8 mouse cellular contexts compared by ENCODE assay signal in genomic region chr8:125253505-125254180, GRCm38 (mm10).
DNase-seq lines count a peak whose midpoint lies in the region; ATAC-seq and TF ChIP-seq lines count a peak whose summit lies in the region.

No protein-coding gene starts in this region.

- intact Hi-C loops in left cerebral cortex, postnatal 4 days (cut with DNase I), result no loop called here

- 42% methylated on average over 10 of the region's 10 CpGs for WGBS in spleen, adult 2 months
- WGBS in embryonic facial prominence, embryonic 14.5 days, result 34% methylated on average over 10 of the region's 10 CpGs
- 48% methylated on average over 10 of the region's 10 CpGs for WGBS in limb, embryonic 12.5 days
- 19% methylated on average over 10 of the region's 10 CpGs for WGBS in midbrain, embryonic 13.5 days

- no peak for TF ChIP-seq CTCF in spleen, adult 2 months (IDR thresholded peaks at IDR 0.05; ENCODE audit: extremely low read depth, insufficient read depth, insufficient read length, insufficient replicate concordance)

- H3K36me3 ChIP-seq in spleen, adult 2 months (ENCODE audit: control insufficient read depth, insufficient read depth, low read length), result no peaks in the 10 kb centered on the region
- no peaks in the 10 kb centered on the region for H3K36me3 ChIP-seq in embryonic facial prominence, embryonic 14.5 days (ENCODE audit: control insufficient read depth, insufficient read depth, low read length)
- H3K36me3 ChIP-seq in limb, embryonic 12.5 days, result no peaks in the 10 kb centered on the region
- H3K36me3 ChIP-seq in midbrain, embryonic 13.5 days, result no peaks in the 10 kb centered on the region

- H3K27me3 ChIP-seq in spleen, adult 2 months (ENCODE audit: control insufficient read depth, insufficient read depth, low read length), result no peaks in the 10 kb centered on the region
- H3K27me3 ChIP-seq in embryonic facial prominence, embryonic 14.5 days (replicated peaks; ENCODE audit: control insufficient read depth, insufficient read depth, low read length), result 0 out of 2 replicates have a peak, but pooled peaks cover 4% of the 10 kb centered on the region
- no peaks in the 10 kb centered on the region for H3K27me3 ChIP-seq in limb, embryonic 12.5 days
- H3K27me3 ChIP-seq in midbrain, embryonic 13.5 days, result peaks cover 12% of the 10 kb centered on the region; the same call in 1 of the 2 replicates

- DNase-seq in spleen, adult 2 months (ENCODE audit: low read depth in 1 of 2, low spot score in 2 of 2), result peak; percentile 9 to 12
- no peak for DNase-seq in spleen, adult 12 weeks (ENCODE audit: low spot score)
- DNase-seq in embryonic facial prominence, embryonic 14.5 days (ENCODE audit: low spot score), result no peak
- no peak for DNase-seq in right cerebral cortex, postnatal 36 days (ENCODE audit: low spot score in 2 of 2)
- no peak for DNase-seq in left cerebral cortex, postnatal 4 days
- DNase-seq in right cerebral cortex, postnatal 14 days, result no peak

- H3K9me3 ChIP-seq in embryonic facial prominence, embryonic 14.5 days (ENCODE audit: control insufficient read depth, low read length), result no peaks in the 10 kb centered on the region
- no peaks in the 10 kb centered on the region for H3K9me3 ChIP-seq in limb, embryonic 12.5 days
- no peaks in the 10 kb centered on the region for H3K9me3 ChIP-seq in midbrain, embryonic 13.5 days

- H3K27ac ChIP-seq in spleen, adult 2 months (ENCODE audit: insufficient read depth, low read length), result no peak overlapping the region
- H3K27ac ChIP-seq in embryonic facial prominence, embryonic 14.5 days (replicated peaks; ENCODE audit: low read depth, low read length), result peak overlapping the region; percentile 90
- peak overlapping the region; percentile 91 for H3K27ac ChIP-seq in limb, embryonic 12.5 days
- peak overlapping the region; percentile 98 for H3K27ac ChIP-seq in midbrain, embryonic 13.5 days

- 0 out of 2 replicates have a peak, but pooled peaks have one; percentile 15 for ATAC-seq in embryonic facial prominence, embryonic 14.5 days (ENCODE audit: low read depth)
- ATAC-seq in limb, embryonic 12.5 days (ENCODE audit: insufficient number of reproducible peaks, insufficient read depth, low FRiP score, low TSS enrichment, low read depth), result no peak
- ATAC-seq in midbrain, embryonic 13.5 days, result peak; percentile 24

- H3K9ac ChIP-seq in embryonic facial prominence, embryonic 14.5 days (ENCODE audit: low read depth, low read length), result peak overlapping the region; percentile 67
- no peak overlapping the region for H3K9ac ChIP-seq in limb, embryonic 12.5 days (replicated peaks)
- peak overlapping the region; percentile 65 for H3K9ac ChIP-seq in midbrain, embryonic 13.5 days (replicated peaks)

- H3K4me3 ChIP-seq in spleen, adult 2 months (ENCODE audit: extremely low read depth, insufficient read depth, insufficient read length), result peak overlapping the region; percentile 47; the same call in 1 of the 2 replicates
- H3K4me3 ChIP-seq in embryonic facial prominence, embryonic 14.5 days (ENCODE audit: low read depth, low read length), result peak overlapping the region; percentile 42
- H3K4me3 ChIP-seq in limb, embryonic 12.5 days (replicated peaks), result peak overlapping the region; percentile 37
- peak overlapping the region; percentile 38 for H3K4me3 ChIP-seq in midbrain, embryonic 13.5 days (replicated peaks)

- peak overlapping the region; percentile 81 for H3K4me2 ChIP-seq in embryonic facial prominence, embryonic 14.5 days (ENCODE audit: low read depth, low read length)
- peak overlapping the region; percentile 62 for H3K4me2 ChIP-seq in limb, embryonic 12.5 days
- peak overlapping the region; percentile 69 for H3K4me2 ChIP-seq in midbrain, embryonic 13.5 days (replicated peaks)

- H3K4me1 ChIP-seq in spleen, adult 2 months (ENCODE audit: control insufficient read depth, insufficient read depth, insufficient read length), result no peaks in the 10 kb centered on the region; the same call in 1 of the 2 replicates
- peaks cover 24% of the 10 kb centered on the region for H3K4me1 ChIP-seq in embryonic facial prominence, embryonic 14.5 days (ENCODE audit: control insufficient read depth, insufficient read depth, low read length)
- H3K4me1 ChIP-seq in limb, embryonic 12.5 days (replicated peaks), result peaks cover 20% of the 10 kb centered on the region
- H3K4me1 ChIP-seq in midbrain, embryonic 13.5 days (replicated peaks), result peaks cover 42% of the 10 kb centered on the region

- TF ChIP-seq POLR2A in spleen, adult 2 months (IDR thresholded peaks at IDR 0.05; ENCODE audit: low read depth, low read length), result no peak

Comparison
In these comparisons a context has a peak if more than half of its experiments do, and no peak if none do; other contexts are left out.
1. DNase-seq: peak in spleen, adult 2 months (2 of 2); none in spleen, adult 12 weeks (single experiment), embryonic facial prominence, embryonic 14.5 days (single experiment), right cerebral cortex, postnatal 36 days (0 of 2), left cerebral cortex, postnatal 4 days (single experiment) and right cerebral cortex, postnatal 14 days (single experiment).
2. Peak in every context shown above with its lines, with median percentiles within 50 percentile points of each other: H3K4me3 ChIP-seq and H3K4me2 ChIP-seq.